Mouse (Mus musculus) lung, embryonic 14.5 days (tissue): ENCODE results near the gene Ndufa13. TPM values are rescaled to one million over a fixed set of nuclear protein-coding genes. Genes with fewer than 3 reads are reported as not detected.
A peak's percentile ranks its signal among the peaks of the same experiment; 100 is the strongest.

ENCODE experiments used
- ATAC-seq: fragments of 200-750 bp; cut with Nextera tagmentation; 2 replicates; pipeline ENCODE4 v1.8.0; 2017; ENCODE audit warnings: mild to moderate bottlenecking, moderate TSS enrichment, moderate library complexity; ENCODE audit not compliant: insufficient read depth
- DNase-seq: peaks from one replicate; pipeline ENCODE4 v3.0.0-alpha.2; 2015
- H3K27ac ChIP-seq: fragments of 300-500 bp; sonication (generic); 2 replicates; pipeline ENCODE4 v1.5.1; 2014; ENCODE audit warnings: low read depth, mild to moderate bottlenecking, moderate library complexity
- H3K27me3 ChIP-seq: fragments of 300-500 bp; sonication (generic); 2 replicates; pipeline ENCODE4 v1.6.1; 2014; ENCODE audit warnings: low read length, control low read depth; ENCODE audit not compliant: insufficient read depth
- H3K36me3 ChIP-seq: fragments of 300-500 bp; sonication (generic); 2 replicates; pipeline ENCODE4 v1.6.1; 2014; ENCODE audit warnings: control low read depth; ENCODE audit not compliant: insufficient read depth
- H3K4me1 ChIP-seq: fragments of 300-500 bp; sonication (generic); 2 replicates; pipeline ENCODE4 v1.6.1; 2014; ENCODE audit warnings: antibody characterized with exemption, control low read depth; ENCODE audit not compliant: insufficient read depth
- H3K4me2 ChIP-seq: fragments of 300-500 bp; sonication (generic); 2 replicates; pipeline ENCODE4 v1.6.1; 2014; ENCODE audit warnings: mild to moderate bottlenecking
- H3K4me3 ChIP-seq: fragments of 300-500 bp; sonication (generic); 2 replicates; pipeline ENCODE4 v1.5.1; 2014; ENCODE audit warnings: low read depth, low read length
- H3K9ac ChIP-seq: fragments of 300-500 bp; sonication (generic); 2 replicates; pipeline ENCODE4 v1.6.1; 2014
- H3K9me3 ChIP-seq: fragments of 300-500 bp; sonication (generic); 2 replicates; pipeline ENCODE4 v1.6.1; 2016; ENCODE audit warnings: low read depth, low read length, control low read depth
- CTCF ChIP-seq: IDR thresholded peaks from 2 replicates; pipeline ENCODE4 v1.5.1; 2016; ENCODE audit warnings: antibody characterized with exemption, low read depth
- WGBS: fragments of 180-500 bp; shearing (Covaris S2); extraction: QIAGEN DNeasy Blood & Tissue Kit; methylation state at CpG from one replicate; pipeline ENCODE4 v1.1.7; 2014; 5-methylcytosine and 5-hydroxymethylcytosine counted together
- polyA plus RNA-seq: library from polyadenylated mRNA; unstranded; fragments of >200 nt; fragmentation: Nextera tagmentation; extraction: Ambion mirVana; gene quantifications from 2 replicates; pipeline ENCODE4 v1.2.1, GENCODE M21; 2014

Ndufa13 gene
- polyA plus RNA-seq, 1 experiment from 2014 or later = 163 TPM

DNA sequence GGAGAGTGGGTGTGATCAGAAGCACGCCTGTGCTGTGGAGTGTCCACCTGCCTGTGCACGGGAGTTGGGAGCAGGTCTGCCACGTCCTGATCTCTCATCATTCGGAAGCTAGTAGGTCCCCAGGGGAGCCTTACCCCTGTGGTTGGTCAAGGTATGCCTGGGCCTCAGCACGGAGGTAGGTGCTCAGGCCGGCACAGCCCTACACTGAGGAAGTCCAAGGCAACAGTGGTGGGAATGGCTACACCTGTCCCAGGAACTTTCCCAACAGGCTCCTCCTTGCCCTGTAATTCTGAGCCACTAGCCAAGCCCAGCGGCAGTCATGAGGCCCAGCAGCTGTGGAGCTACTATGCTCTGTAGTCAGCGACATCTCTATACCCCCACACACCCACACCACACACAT, 22.7 kb downstream of the Ndufa13 start:
- H3K9me3 ChIP-seq = no peaks in the 10 kb centered on the region; the same call in 1 of the 2 replicates
- no peak overlapping the region for H3K4me2 ChIP-seq
- H3K4me1 ChIP-seq = no peaks in the 10 kb centered on the region
- no peak overlapping the region for H3K27ac ChIP-seq
- no peak overlapping the region for H3K9ac ChIP-seq
- ATAC-seq (no peak), DNase-seq (no peak)
- no peak for TF ChIP-seq CTCF
- H3K4me3 ChIP-seq = no peak overlapping the region
- peaks cover 57% of the 10 kb centered on the region for H3K27me3 ChIP-seq
- no peaks in the 10 kb centered on the region for H3K36me3 ChIP-seq
- 61% methylated on average over 8 of the region's 8 CpGs for WGBS

DNA sequence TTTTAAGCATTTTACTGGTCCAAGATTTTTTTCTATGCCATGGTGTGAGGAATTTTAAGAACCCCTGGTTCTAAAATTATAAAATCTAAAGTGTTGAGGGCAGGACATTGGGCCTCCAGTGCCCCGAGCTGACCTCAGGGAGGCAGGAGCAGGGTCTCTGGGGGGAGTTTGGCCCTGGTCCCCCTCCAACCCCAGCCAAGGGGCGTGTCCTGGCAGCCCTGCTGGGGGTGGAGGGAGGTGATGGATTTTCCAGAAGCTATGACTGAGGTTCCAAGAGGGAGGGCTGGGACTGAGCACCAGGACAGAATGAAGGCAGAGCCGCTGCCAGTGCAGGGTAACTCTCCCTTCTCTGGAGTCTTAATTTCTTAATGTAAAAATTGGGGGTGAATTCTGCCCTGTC, 24.4 kb downstream of the Ndufa13 start:
- no peaks in the 10 kb centered on the region for H3K36me3 ChIP-seq
- H3K9ac ChIP-seq = no peak overlapping the region
- no peak for TF ChIP-seq CTCF
- no peaks in the 10 kb centered on the region for H3K4me1 ChIP-seq
- H3K9me3 ChIP-seq = no peaks in the 10 kb centered on the region; the same call in 1 of the 2 replicates
- H3K27ac ChIP-seq = no peak overlapping the region
- DNase-seq (no peak), ATAC-seq (no peak)
- H3K4me2 ChIP-seq = no peak overlapping the region
- H3K27me3 ChIP-seq = peaks cover 40% of the 10 kb centered on the region
- H3K4me3 ChIP-seq = no peak overlapping the region
- WGBS = 44% methylated on average over 3 of the region's 3 CpGs

DNA sequence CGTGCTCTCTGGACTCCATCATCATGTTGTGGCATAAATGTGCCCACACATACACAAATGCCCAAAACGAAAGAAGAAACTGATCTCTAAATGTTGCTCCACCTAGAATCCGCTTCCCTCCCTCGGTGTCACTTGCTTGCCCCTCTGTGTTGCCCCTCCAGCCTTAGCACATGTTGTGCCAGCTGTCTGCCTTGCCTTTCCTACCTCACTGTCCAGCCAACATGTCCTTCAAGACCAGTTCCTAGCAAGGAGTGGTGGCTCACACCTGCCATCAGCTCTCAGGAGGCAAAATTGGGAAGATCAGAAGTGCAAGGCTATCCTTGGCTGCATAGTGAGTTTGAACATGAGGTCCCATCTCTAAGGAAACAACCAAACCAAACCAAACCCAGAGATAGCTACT, 25.0 kb downstream of the Ndufa13 start:
- Histone ChIP-seq H3K9ac (no peak overlapping the region), H3K4me1 (no peaks in the 10 kb centered on the region), H3K27ac (no peak overlapping the region), H3K4me2 (no peak overlapping the region), H3K27me3 (peaks cover 34% of the 10 kb centered on the region), H3K36me3 (no peaks in the 10 kb centered on the region), H3K9me3 (no peaks in the 10 kb centered on the region; the same call in 1 of the 2 replicates), H3K4me3 (no peak overlapping the region)
- no peak for DNase-seq
- TF ChIP-seq CTCF = no peak
- no peak for ATAC-seq
- WGBS = 78% methylated on average over 4 of the region's 4 CpGs

DNA sequence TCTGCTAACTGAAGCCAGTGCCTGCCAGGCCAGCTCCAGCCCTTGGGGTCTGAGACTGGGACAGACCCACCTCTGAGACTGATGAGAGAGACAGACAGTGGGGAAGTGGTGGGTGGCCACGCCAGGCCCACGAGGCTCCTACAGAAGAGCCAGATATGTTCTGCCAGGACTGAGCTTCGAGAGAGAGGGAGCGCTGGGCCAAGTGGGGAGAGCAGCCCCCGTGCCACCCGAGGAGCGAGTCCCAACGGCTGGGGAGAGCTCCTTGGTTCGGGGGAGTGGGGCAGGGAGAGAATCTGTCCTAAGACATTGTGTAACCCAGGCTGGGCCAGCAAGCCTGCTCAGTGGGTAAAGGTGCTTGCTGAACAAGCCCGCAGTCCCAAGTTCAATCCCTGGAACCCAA, 25.4 kb downstream of the Ndufa13 start:
- TF ChIP-seq CTCF = no peak
- Histone ChIP-seq H3K36me3 (no peaks in the 10 kb centered on the region), H3K27ac (no peak overlapping the region), H3K4me1 (no peaks in the 10 kb centered on the region), H3K9ac (no peak overlapping the region), H3K27me3 (peaks cover 30% of the 10 kb centered on the region), H3K4me3 (no peak overlapping the region), H3K9me3 (no peaks in the 10 kb centered on the region; the same call in 1 of the 2 replicates), H3K4me2 (no peak overlapping the region)
- DNase-seq = no peak
- 70% methylated on average over 10 of the region's 10 CpGs for WGBS
- no peak for ATAC-seq

DNA sequence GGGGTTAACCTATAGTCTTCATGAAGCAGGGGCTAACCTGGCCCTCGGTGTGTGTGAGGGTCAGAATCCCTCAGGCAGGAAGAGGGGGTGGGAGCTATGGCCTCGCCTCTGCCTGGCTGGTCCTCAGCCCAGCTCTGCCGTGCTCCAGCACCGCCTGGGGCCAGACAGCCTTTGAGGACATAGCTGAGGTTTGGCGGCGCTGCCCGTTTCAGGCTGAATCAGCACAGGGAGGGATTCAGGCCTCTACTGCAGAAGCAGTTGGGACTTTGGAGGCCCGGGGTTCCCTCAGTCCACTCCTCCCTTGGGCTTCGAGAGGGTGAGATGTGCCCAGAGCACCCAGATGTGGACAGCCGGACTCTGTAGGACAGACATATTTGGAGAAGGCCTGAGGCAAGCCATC, 26.3 kb downstream of the Ndufa13 start:
- no peaks in the 10 kb centered on the region for H3K4me1 ChIP-seq
- no peak overlapping the region for H3K4me2 ChIP-seq
- 43% methylated on average over 10 of the region's 10 CpGs for WGBS
- DNase-seq (no peak), ATAC-seq (no peak)
- H3K4me3 ChIP-seq = no peak overlapping the region
- H3K27ac ChIP-seq = no peak overlapping the region
- TF ChIP-seq CTCF = no peak
- peaks cover 21% of the 10 kb centered on the region for H3K27me3 ChIP-seq
- H3K9ac ChIP-seq = no peak overlapping the region
- no peaks in the 10 kb centered on the region; the same call in 1 of the 2 replicates for H3K9me3 ChIP-seq
- H3K36me3 ChIP-seq = no peaks in the 10 kb centered on the region

DNA sequence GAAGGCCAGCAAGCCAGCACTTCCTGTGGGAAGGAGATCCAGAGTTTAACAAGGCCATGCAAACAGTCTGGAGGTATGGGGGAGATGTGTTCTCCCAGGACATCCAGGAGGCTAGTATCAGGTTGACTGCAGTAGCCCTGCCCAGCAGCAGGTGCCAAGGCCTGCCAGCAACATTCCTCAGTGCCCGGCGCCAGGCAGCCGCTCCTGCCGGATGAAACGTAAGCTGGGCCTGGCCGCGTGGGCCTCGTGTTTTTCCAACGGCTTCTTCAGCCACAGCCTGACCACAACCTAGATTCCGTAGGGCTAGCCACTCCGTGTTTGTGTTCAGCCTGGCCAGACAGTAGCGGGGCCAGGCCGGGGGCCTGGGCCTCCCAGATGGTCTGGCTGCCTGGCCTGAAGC, 27.7 kb downstream of the Ndufa13 start:
- no peak for TF ChIP-seq CTCF

DNA sequence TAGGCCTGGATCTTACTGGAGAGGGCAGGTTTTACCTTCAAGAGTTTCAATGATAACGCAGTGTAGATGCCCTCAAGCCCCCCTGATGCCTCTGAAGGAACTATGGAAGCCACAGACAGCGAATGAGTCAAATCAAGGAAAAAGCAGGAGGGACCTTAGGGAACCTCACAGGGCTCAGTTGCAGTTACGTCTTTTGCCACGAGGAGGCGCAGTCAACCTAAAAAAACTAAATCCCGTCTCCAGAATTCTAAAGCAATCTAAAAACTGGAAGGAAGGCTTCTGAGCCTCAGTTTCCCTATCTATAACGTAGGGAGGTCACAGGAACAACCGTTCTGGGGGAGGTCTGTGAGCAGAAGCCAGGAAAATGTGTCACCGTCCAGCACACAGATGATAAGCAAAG, 28.2 kb downstream of the Ndufa13 start:
- 14% methylated on average over 9 of the region's 9 CpGs for WGBS
- Histone ChIP-seq H3K27ac (no peak overlapping the region), H3K4me3 (no peak overlapping the region), H3K36me3 (no peaks in the 10 kb centered on the region), H3K27me3 (0 out of 2 replicates have a peak, but pooled peaks cover 2% of the 10 kb centered on the region), H3K4me1 (no peaks in the 10 kb centered on the region), H3K4me2 (no peak overlapping the region), H3K9me3 (no peaks in the 10 kb centered on the region), H3K9ac (no peak overlapping the region)
- TF ChIP-seq CTCF = peak; percentile 82
- DNase-seq = peak; percentile 91
- no peak for ATAC-seq

More for the DNA sequence above, 27.7 kb downstream of the Ndufa13 start:
- Histone ChIP-seq H3K36me3 (no peaks in the 10 kb centered on the region), H3K27me3 (peaks cover 7% of the 10 kb centered on the region), H3K4me2 (no peak overlapping the region), H3K4me1 (no peaks in the 10 kb centered on the region), H3K9ac (no peak overlapping the region), H3K4me3 (no peak overlapping the region), H3K9me3 (no peaks in the 10 kb centered on the region), H3K27ac (no peak overlapping the region)
- ATAC-seq (no peak), DNase-seq (no peak)
- WGBS = 72% methylated on average over 13 of the region's 13 CpGs

DNA sequence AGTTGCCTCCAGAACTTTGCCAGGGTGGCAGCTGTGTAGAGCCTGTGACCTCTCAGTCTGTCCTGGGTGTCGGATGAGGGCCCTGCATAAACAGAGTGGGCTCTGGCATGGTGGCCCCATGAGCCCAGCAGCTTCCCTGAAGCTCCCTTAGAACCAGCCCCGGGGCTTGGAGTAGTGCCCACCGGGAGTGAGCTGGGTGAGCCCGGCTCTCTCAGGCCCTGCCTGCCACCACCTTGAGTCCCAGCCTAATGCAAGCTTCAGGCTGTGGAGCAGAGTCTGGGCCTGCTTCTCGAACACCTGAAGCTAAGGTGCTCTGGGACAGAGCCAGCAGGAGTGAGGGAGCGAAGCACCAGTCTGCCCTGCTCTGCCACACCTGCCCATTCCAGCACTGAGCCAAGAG, 31.5 kb downstream of the Ndufa13 start:
- no peak for TF ChIP-seq CTCF
- no peaks in the 10 kb centered on the region for H3K36me3 ChIP-seq
- ATAC-seq (no peak), DNase-seq (no peak)
- no peak overlapping the region for H3K4me3 ChIP-seq
- H3K9ac ChIP-seq = no peak overlapping the region
- no peaks in the 10 kb centered on the region for H3K27me3 ChIP-seq
- no peak overlapping the region for H3K4me2 ChIP-seq
- 81% methylated on average over 6 of the region's 6 CpGs for WGBS
- H3K9me3 ChIP-seq = no peaks in the 10 kb centered on the region
- H3K4me1 ChIP-seq = no peaks in the 10 kb centered on the region
- H3K27ac ChIP-seq = no peak overlapping the region
